ENCODE assay signal across 26 mouse cellular contexts in the genomic region with DNA sequence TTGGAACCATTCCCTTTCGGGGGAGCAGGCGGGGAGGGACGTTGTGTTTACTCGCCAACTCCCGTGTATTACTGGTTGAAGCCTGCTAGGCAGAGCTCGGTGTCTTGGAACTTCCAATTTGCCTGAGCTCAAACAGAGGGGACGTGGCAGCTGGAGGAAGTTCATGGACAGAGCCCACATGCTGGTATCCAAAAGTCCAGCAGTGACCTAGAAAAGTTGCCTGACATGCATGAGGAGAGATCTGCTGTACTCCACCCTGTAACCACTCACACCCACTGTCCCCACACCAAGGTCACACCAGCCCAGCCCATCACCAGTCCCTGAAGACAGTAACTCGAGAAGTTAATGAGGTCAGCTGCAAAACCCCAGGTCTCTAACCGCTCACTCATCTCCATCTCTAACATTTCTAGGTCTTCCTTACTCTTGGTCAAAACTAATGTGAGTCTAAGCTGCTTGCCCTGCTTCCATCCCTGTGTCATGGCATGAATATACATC. TPM values are rescaled to one million over a fixed set of nuclear protein-coding genes. Genes with fewer than 3 reads are reported as not detected.
DNase-seq lines count a peak whose midpoint lies in the region; ATAC-seq and TF ChIP-seq lines count a peak whose summit lies in the region.
"Had no signal": no experiment of that assay in that cellular context is flagged by ENCODE, and none has a peak within 500 bp of the region (broad histone marks: within the 10 kb centered on the region; RNA-seq: fewer than 3 reads in every experiment).

No protein-coding gene starts in this region.

- TF ChIP-seq CTCF in gastrocnemius, adult 2 months (IDR thresholded peaks at IDR 0.05): no peak

- no peak overlapping the region for H3K4me3 ChIP-seq in gastrocnemius, adult 2 months
- H3K4me3 ChIP-seq in neural tube, embryonic 15.5 days (replicated peaks): no peak overlapping the region
- H3K4me3 ChIP-seq: embryonic facial prominence, embryonic 15.5 days; erythroblast, embryonic 14.5 days; forebrain, embryonic 10.5 days; forebrain, embryonic 15.5 days; hindbrain, embryonic 13.5 days had no signal

- H3K27me3 ChIP-seq in neural tube, embryonic 15.5 days (replicated peaks): no peaks in the 10 kb centered on the region
- H3K27me3 ChIP-seq: embryonic facial prominence, embryonic 15.5 days; forebrain, embryonic 15.5 days; hindbrain, embryonic 13.5 days; Patski had no signal

- WGBS in neural tube, embryonic 15.5 days: 77% methylated on average over 9 of the region's 9 CpGs

- no peak overlapping the region for H3K4me2 ChIP-seq in neural tube, embryonic 15.5 days
- H3K4me2 ChIP-seq: embryonic facial prominence, embryonic 15.5 days; forebrain, embryonic 15.5 days had no signal

- no peak overlapping the region for H3K27ac ChIP-seq in gastrocnemius, adult 2 months
- no peak overlapping the region for H3K27ac ChIP-seq in neural tube, embryonic 15.5 days (replicated peaks)
- H3K27ac ChIP-seq: embryonic facial prominence, embryonic 15.5 days; forebrain, embryonic 10.5 days; forebrain, embryonic 15.5 days; hindbrain, embryonic 13.5 days; hindbrain, postnatal 0 days had no signal

- peak; percentile 8 for DNase-seq in adrenal gland, postnatal 10 days
- DNase-seq in adrenal gland, postnatal 36 days: no peak
- DNase-seq in gastrocnemius, adult 2 months: peak; percentile 45
- no peak for DNase-seq in gastrocnemius, adult 8-10 months (ENCODE audit: low spot score in 2 of 2)
- peak; percentile 11 for DNase-seq in thymus, postnatal 14 days
- no peak for DNase-seq in thymus, postnatal 10 days (ENCODE audit: low spot score in 2 of 2)
- DNase-seq: adrenal gland, adult 2 months; B cell, adult 2 months; cerebellum, adult 18-20 months; cerebellum, postnatal 14 days; embryo, embryonic 11 days; heart, postnatal 10 days; kidney, adult 11 months had no signal

- H3K4me1 ChIP-seq in neural tube, embryonic 15.5 days: peaks cover 13% of the 10 kb centered on the region

- H3K9me3 ChIP-seq in neural tube, embryonic 15.5 days (replicated peaks): no peaks in the 10 kb centered on the region
- H3K9me3 ChIP-seq: embryonic facial prominence, embryonic 15.5 days; forebrain, embryonic 10.5 days; forebrain, embryonic 15.5 days; hindbrain, embryonic 13.5 days had no signal

- no peak overlapping the region for H3K9ac ChIP-seq in neural tube, embryonic 15.5 days (replicated peaks)
- H3K9ac ChIP-seq: embryonic facial prominence, embryonic 15.5 days; forebrain, embryonic 15.5 days; hindbrain, embryonic 13.5 days had no signal

- no peaks in the 10 kb centered on the region for H3K36me3 ChIP-seq in neural tube, embryonic 15.5 days
- H3K36me3 ChIP-seq: embryonic facial prominence, embryonic 15.5 days; forebrain, embryonic 10.5 days; forebrain, embryonic 15.5 days; hindbrain, embryonic 13.5 days had no signal

- intact Hi-C loops in gastrocnemius, adult 2 months (cut with DNase I): loop anchor here (10.0 kb wide), 3 partner anchors 200 to 420 kb away; partner anchors contain the start of genes Cdc40 and Wasf1

- no peak for ATAC-seq in neural tube, embryonic 15.5 days (ENCODE audit: low FRiP score)
- ATAC-seq: CD4-positive, CD25-positive, alpha-beta regulatory T cell, adult 4 months; forebrain, embryonic 15.5 days; hindbrain, postnatal 0 days; Patski had no signal

RNA-seq across cellular contexts. Expression of gene Ak9, which starts 1.2 kb away (rescaled TPM):
- not detected for total RNA-seq in adrenal gland, postnatal 10 days (2021)
- total RNA-seq in adrenal gland, postnatal 36 days (2021): not detected
- total RNA-seq in gastrocnemius, adult 2 months (2021): not detected
- not detected for total RNA-seq in gastrocnemius, adult 8-10 months (2022)
- 0.10 and 0.19 TPM in 2 replicates for polyA plus RNA-seq in neural tube, embryonic 15.5 days (2015; fragmentation: Nextera tagmentation; extraction: Ambion mirVana)
- total RNA-seq: adrenal gland, adult 2 months; common myeloid progenitor, adult 5-6 weeks; granulocyte monocyte progenitor cell, adult 5-6 weeks; heart, postnatal 10 days; hematopoietic stem cell, adult 5-6 weeks had no signal
- polyA plus RNA-seq: adrenal gland, adult 2 months; CD4-positive, CD25-positive, alpha-beta regulatory T cell, adult 4 months; embryonic facial prominence, embryonic 11.5 days; erythroblast, embryonic 14.5 days had no signal

RNA-seq across cellular contexts. Expression of gene Fig4, which starts 1.9 kb away (rescaled TPM):
- total RNA-seq in adrenal gland, postnatal 10 days (2021): 10 to 100 TPM; 13.3 to 16.4 TPM
- total RNA-seq in adrenal gland, postnatal 36 days (2021): 10 to 100 TPM; 16.5 to 21.9 TPM
- 1 to 10 TPM; 6.1 to 6.8 TPM for total RNA-seq in gastrocnemius, adult 2 months (2021)
- 1 to 10 TPM; 6.8 to 7.8 (median 7.0) TPM for total RNA-seq in gastrocnemius, adult 8-10 months (2022)
- polyA plus RNA-seq in neural tube, embryonic 15.5 days (2015; fragmentation: Nextera tagmentation; extraction: Ambion mirVana): 28.7 and 32.1 TPM in 2 replicates

Comparison
In these comparisons a context has a peak if more than half of its experiments do, and no peak if none do; other contexts are left out.
1. DNase-seq: peak in adrenal gland, postnatal 10 days (single experiment), gastrocnemius, adult 2 months (single experiment) and thymus, postnatal 14 days (single experiment); none in adrenal gland, postnatal 36 days (0 of 2), gastrocnemius, adult 8-10 months (0 of 2) and thymus, postnatal 10 days (0 of 2).